Mouse (Mus musculus) bone marrow macrophage, adult 2 months (primary cell): ENCODE measurements around the gene Fzd10.

ENCODE experiments used
- CTCF ChIP-seq: IDR thresholded peaks from 2 replicates; pipeline ENCODE4 v1.5.1; 2012; ENCODE audit warnings: low read depth, mild to moderate bottlenecking, low read length, moderate library complexity
- POLR2A ChIP-seq: IDR thresholded peaks from 2 replicates; pipeline ENCODE4 v1.6.1; 2012; ENCODE audit warnings: mild to moderate bottlenecking, low read depth, low read length, borderline replicate concordance

DNA sequence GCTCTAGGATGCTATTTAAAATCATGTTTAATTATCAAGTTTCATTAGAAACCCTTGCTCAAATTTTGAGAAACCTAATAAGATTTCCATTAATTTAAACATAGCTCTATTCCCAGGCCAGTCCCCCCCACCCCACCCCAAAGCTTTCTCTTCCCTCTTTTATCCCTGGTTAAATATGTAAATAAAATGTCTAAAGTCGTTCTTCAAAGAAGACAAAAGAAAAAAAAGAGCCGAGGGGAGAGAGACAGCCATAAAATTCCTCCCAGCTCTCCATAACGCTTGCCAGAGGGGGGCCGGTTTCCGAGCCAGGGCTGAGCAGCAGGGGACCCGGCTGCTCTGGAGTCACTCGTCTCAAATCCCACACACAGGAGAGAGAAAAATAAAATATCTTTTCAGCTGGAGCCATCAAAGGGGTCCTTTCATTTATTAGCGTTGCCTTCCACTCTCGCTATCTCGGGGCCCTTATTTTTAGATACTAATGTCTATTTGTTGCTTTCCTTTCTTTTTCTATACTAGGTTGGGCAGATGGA is 2.4 kb upstream of the Fzd10 start:
- TF ChIP-seq CTCF (no peak), POLR2A (no peak)
